Mouse (Mus musculus): ENCODE measurements around the gene Nsun2.

Gene Nsun2

GRCm38 (mm10) chr13:69673921-69674618 is 140.5 kb downstream of the Nsun2 start:
- no peak for DNase-seq (ENCODE audit: low read depth in 2 of 2, low spot score in 2 of 2)
